Mouse (Mus musculus): Measurements from ENCODE around the gene Uhrf1.

- TF ChIP-seq CTCF (IDR thresholded peaks at IDR 0.05; ENCODE audit: extremely low read depth, insufficient read length, insufficient replicate concordance, low read depth, low read length) (no peak), POLR2A (IDR thresholded peaks at IDR 0.05; ENCODE audit: low read depth, low read length) (no peak)
Observed at GRCm38 (mm10) chr17:56331256-56331655, 28.1 kb downstream of the Uhrf1 start.

All from small intestine, adult 2 months (tissue).